Mouse (Mus musculus): ENCODE measurements around the gene Olfr95. TPM values are rescaled to one million over a fixed set of nuclear protein-coding genes. Genes with fewer than 3 reads are reported as not detected.

The Olfr95 gene
- total RNA-seq, 2 experiments from 2014 or later, result not detected

Other genes with a start within 250 kb of the Olfr95 start
- 1 to 10 TPM in 1 of 2 experiments, under 1 TPM in 1; 0.90 to 1.0 TPM for gene 2410137M14Rik, start 231.9 kb downstream of the Olfr95 start, total RNA-seq (2021)
- not detected for gene H2-M5, start 223.6 kb downstream of the Olfr95 start, total RNA-seq (2021)
- 1 to 10 TPM; 1.7 to 2.0 TPM for gene Zfp57, start 212.0 kb downstream of the Olfr95 start, total RNA-seq (2021)
- not detected for gene Mog, start 189.7 kb downstream of the Olfr95 start, total RNA-seq (2021)
- 1 to 10 TPM; 6.0 to 8.2 TPM for gene Gabbr1, start 167.2 kb downstream of the Olfr95 start, total RNA-seq (2021)
- gene Olfr90, start 124.6 kb downstream of the Olfr95 start, total RNA-seq (2021), result not detected
- gene Olfr91, start 114.8 kb downstream of the Olfr95 start, total RNA-seq (2021), result not detected
- gene Olfr92, start 93.0 kb downstream of the Olfr95 start, total RNA-seq (2021), result not detected
- not detected for gene Olfr93, start 51.6 kb downstream of the Olfr95 start, total RNA-seq (2021)
- gene Ubd, start 19.2 kb downstream of the Olfr95 start, total RNA-seq (2021), result 1 to 10 TPM in 1 of 2 experiments, not detected in 1; 1.2 TPM
- not detected for gene Olfr94, start 12.1 kb downstream of the Olfr95 start, total RNA-seq (2021)
- not detected for gene Olfr96, start 7.0 kb upstream of the Olfr95 start, total RNA-seq (2021)
- gene Olfr97, start 24.2 kb upstream of the Olfr95 start, total RNA-seq (2021), result not detected
- not detected for gene Olfr98, start 50.6 kb upstream of the Olfr95 start, total RNA-seq (2021)
- gene H2-M3, start 57.1 kb upstream of the Olfr95 start, total RNA-seq (2021), result 1 to 10 TPM; 4.1 to 5.4 TPM
- gene Olfr99, start 70.3 kb upstream of the Olfr95 start, total RNA-seq (2021), result not detected
- not detected for gene Olfr101, start 91.2 kb upstream of the Olfr95 start, total RNA-seq (2021)
- gene Olfr102, start 103.9 kb upstream of the Olfr95 start, total RNA-seq (2021), result not detected
- gene Olfr103, start 126.6 kb upstream of the Olfr95 start, total RNA-seq (2021), result not detected
- gene Olfr104-ps, start 146.5 kb upstream of the Olfr95 start, total RNA-seq (2021), result not detected
- gene Olfr105-ps, start 165.9 kb upstream of the Olfr95 start, total RNA-seq (2021), result not detected
- not detected for gene Olfr106-ps, start 177.3 kb upstream of the Olfr95 start, total RNA-seq (2021)
- not detected for gene Olfr107, start 186.1 kb upstream of the Olfr95 start, total RNA-seq (2021)
- not detected for gene Olfr108, start 232.4 kb upstream of the Olfr95 start, total RNA-seq (2021)
- not detected for gene Olfr109, start 245.8 kb upstream of the Olfr95 start, total RNA-seq (2021)

All from heart, adult 18-20 months (tissue).